Mouse (Mus musculus) hindbrain, embryonic 11.5 days (tissue): ENCODE results near the gene Itih1. TPM values are rescaled to one million over a fixed set of nuclear protein-coding genes. Genes with fewer than 3 reads are reported as not detected.

Experiments
- ATAC-seq: fragments of 200-750 bp; cut with Nextera tagmentation; 2 replicates; pipeline ENCODE4 v1.8.0; 2017; ENCODE audit warnings: mild to moderate bottlenecking, moderate TSS enrichment, moderate library complexity; ENCODE audit not compliant: low FRiP score
- DNase-seq: peaks from one replicate; pipeline ENCODE4 v3.0.0-alpha.2; 2015; ENCODE audit warnings: low spot score
- H3K27ac ChIP-seq: fragments of 300-500 bp; sonication (generic); 2 replicates; pipeline ENCODE4 v1.5.1; 2014; ENCODE audit warnings: mild to moderate bottlenecking, low read depth, low read length
- H3K27me3 ChIP-seq: fragments of 300-500 bp; sonication (generic); 2 replicates; pipeline ENCODE4 v1.6.1; 2014; ENCODE audit warnings: mild to moderate bottlenecking, low read length, moderate library complexity, mixed read lengths; ENCODE audit not compliant: control insufficient read depth, insufficient read depth
- H3K36me3 ChIP-seq: fragments of 300-500 bp; sonication (generic); 2 replicates; pipeline ENCODE4 v1.6.1; 2014; ENCODE audit warnings: mild to moderate bottlenecking, low read length, moderate library complexity, mixed read lengths; ENCODE audit not compliant: control insufficient read depth, insufficient read depth
- H3K4me1 ChIP-seq: fragments of 300-500 bp; sonication (generic); replicated peaks from 2 replicates; pipeline ENCODE4 v1.6.1; 2014; ENCODE audit warnings: low read length, mixed read lengths; ENCODE audit not compliant: control insufficient read depth, insufficient read depth
- H3K4me2 ChIP-seq: fragments of 300-500 bp; sonication (generic); replicated peaks from 2 replicates; pipeline ENCODE4 v1.6.1; 2014; ENCODE audit warnings: mild to moderate bottlenecking, low read depth, low read length
- H3K4me3 ChIP-seq: fragments of 300-500 bp; sonication (generic); 2 replicates; pipeline ENCODE4 v1.5.1; 2014; ENCODE audit warnings: low read depth, low read length
- H3K9ac ChIP-seq: fragments of 300-500 bp; sonication (generic); 2 replicates; pipeline ENCODE4 v1.6.1; 2014; ENCODE audit warnings: low read depth, low read length
- H3K9me3 ChIP-seq: fragments of 300-500 bp; sonication (generic); 2 replicates; pipeline ENCODE4 v1.6.1; 2016; ENCODE audit warnings: low read length; ENCODE audit not compliant: control insufficient read depth
- WGBS: fragments of 180-500 bp; shearing (Covaris S2); extraction: QIAGEN DNeasy Blood & Tissue Kit; methylation state at CpG from one replicate; pipeline ENCODE4 v1.1.7; 2014; 5-methylcytosine and 5-hydroxymethylcytosine counted together
- polyA plus RNA-seq: library from polyadenylated mRNA; unstranded; fragments of >200 nt; fragmentation: Nextera tagmentation; extraction: Ambion mirVana; gene quantifications from 2 replicates; pipeline ENCODE4 v1.2.1, GENCODE M21; 2014

The Itih1 gene
- polyA plus RNA-seq, 1 experiment from 2014 or later: not detected

DNA sequence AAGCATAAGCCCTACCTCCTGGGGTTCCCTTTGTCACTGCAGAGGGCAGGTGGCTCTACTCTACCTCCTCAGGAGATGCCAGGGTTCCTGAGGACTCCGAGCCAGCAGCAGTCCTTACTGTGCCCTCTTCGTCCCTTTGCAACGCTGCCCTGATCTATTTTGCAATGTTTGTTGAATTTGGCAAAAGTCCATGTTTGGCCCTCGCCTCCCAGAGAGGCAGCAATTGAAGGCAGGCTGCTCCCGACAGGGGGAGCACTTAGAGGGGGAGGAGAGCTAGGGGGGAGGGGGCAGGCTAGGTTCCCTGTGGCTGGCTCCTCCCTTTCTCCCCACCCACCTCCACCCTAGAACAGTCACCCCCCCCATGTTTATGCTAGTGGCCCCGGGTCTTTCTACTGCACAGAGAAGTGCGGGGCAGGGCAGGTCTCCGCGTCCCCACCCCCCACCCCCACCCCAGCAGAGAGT is 54.8 kb downstream of the Itih1 start:
- no peaks in the 10 kb centered on the region for H3K27me3 ChIP-seq
- H3K9ac ChIP-seq: no peak overlapping the region
- 24% methylated on average over 9 of the region's 9 CpGs for WGBS
- no peaks in the 10 kb centered on the region for H3K4me1 ChIP-seq
- no peaks in the 10 kb centered on the region for H3K36me3 ChIP-seq
- H3K4me3 ChIP-seq: no peak overlapping the region
- H3K9me3 ChIP-seq: no peaks in the 10 kb centered on the region
- H3K27ac ChIP-seq: no peak overlapping the region
- no peak overlapping the region for H3K4me2 ChIP-seq
- no peak for ATAC-seq
- no peak for DNase-seq

DNA sequence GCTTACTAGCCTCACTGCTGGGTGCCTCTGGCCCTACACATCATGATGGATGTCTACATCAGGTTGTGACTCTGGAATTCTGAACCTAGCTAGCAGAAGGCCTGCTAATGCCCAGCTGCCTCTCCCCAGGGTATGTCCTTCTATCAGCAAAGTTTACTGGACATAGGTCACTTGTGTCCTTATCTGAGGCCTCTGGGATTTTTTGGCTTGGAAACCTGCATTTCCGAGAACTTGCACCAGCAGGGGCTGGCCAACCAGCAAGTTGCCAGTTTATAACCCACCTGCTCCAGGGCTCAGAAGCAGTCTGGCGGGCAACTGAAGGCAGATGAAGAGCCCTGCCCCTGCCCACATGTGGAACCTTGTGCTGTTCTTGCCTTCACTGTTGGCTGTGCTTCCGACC is 56.9 kb downstream of the Itih1 start, which contains the start of gene Itih4:
TSS of gene Itih4 (plus strand) at position 273 of the 400 bp plus-strand sequence.
- WGBS: 89% methylated on average over 3 of the region's 3 CpGs
- H3K27me3 ChIP-seq: no peaks in the 10 kb centered on the region
- no peaks in the 10 kb centered on the region for H3K36me3 ChIP-seq
- no peaks in the 10 kb centered on the region for H3K9me3 ChIP-seq
- no peak within 1 kb of the TSS for H3K27ac ChIP-seq
- H3K4me1 ChIP-seq: no peaks in the 10 kb centered on the region
- H3K4me2 ChIP-seq: no peak within 1 kb of the TSS
- ATAC-seq (no peak), DNase-seq (no peak)
- no peak within 1 kb of the TSS for H3K9ac ChIP-seq
- H3K4me3 ChIP-seq: no peak within 1 kb of the TSS

DNA sequence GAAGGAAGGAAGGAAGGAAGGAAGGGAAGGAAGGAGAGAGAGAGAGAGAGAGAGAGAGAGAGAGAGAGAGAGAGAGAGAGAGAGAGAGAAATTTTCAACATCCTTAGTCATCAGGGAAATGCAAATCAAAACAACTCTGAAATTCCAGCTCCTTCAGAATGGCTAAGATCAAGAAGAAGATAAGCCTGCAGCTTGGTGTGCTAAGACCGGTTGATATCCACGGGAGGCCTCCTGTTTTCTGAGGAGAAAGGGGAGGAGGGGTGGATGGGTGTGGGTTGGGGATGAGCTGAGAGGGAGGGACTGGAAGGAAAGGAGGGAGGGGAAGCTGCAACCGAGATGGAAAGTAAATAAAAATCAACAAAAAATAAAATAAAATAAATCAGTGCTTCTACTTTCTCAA is 57.8 kb downstream of the Itih1 start:
- DNase-seq (no peak), ATAC-seq (no peak)
- H3K4me2 ChIP-seq: no peak overlapping the region
- H3K4me1 ChIP-seq: no peaks in the 10 kb centered on the region
- no peak overlapping the region for H3K4me3 ChIP-seq
- H3K9ac ChIP-seq: no peak overlapping the region
- no peak overlapping the region for H3K27ac ChIP-seq
- H3K27me3 ChIP-seq: no peaks in the 10 kb centered on the region
- 22% methylated on average over 3 of the region's 3 CpGs for WGBS
- H3K36me3 ChIP-seq: no peaks in the 10 kb centered on the region
- H3K9me3 ChIP-seq: no peaks in the 10 kb centered on the region

DNA sequence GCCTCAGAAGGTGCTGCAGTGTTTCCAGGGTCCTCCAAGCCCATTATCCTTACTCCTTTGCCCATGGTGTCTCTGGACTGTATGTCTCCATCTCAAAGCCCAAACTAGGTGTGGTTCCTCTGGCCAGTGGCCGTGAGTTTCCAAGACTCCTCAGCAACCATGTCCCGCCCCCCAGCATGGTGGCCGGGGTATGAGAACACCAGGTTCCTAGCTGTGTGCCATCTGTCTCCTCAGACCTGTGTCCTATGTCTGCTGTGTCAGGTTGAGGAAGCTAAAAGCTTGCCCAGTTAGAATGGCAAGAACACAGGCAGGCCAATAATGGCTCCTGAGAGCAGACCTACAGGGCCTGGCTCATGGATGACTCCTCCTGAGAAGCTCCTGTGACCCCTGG is 61.4 kb downstream of the Itih1 start:
- Histone ChIP-seq H3K27me3 (no peaks in the 10 kb centered on the region), H3K27ac (no peak overlapping the region), H3K4me3 (no peak overlapping the region), H3K36me3 (no peaks in the 10 kb centered on the region), H3K4me2 (no peak overlapping the region), H3K4me1 (no peaks in the 10 kb centered on the region), H3K9ac (no peak overlapping the region), H3K9me3 (no peaks in the 10 kb centered on the region)
- ATAC-seq (no peak), DNase-seq (no peak)
- WGBS: 95% methylated on average over 3 of the region's 3 CpGs

DNA sequence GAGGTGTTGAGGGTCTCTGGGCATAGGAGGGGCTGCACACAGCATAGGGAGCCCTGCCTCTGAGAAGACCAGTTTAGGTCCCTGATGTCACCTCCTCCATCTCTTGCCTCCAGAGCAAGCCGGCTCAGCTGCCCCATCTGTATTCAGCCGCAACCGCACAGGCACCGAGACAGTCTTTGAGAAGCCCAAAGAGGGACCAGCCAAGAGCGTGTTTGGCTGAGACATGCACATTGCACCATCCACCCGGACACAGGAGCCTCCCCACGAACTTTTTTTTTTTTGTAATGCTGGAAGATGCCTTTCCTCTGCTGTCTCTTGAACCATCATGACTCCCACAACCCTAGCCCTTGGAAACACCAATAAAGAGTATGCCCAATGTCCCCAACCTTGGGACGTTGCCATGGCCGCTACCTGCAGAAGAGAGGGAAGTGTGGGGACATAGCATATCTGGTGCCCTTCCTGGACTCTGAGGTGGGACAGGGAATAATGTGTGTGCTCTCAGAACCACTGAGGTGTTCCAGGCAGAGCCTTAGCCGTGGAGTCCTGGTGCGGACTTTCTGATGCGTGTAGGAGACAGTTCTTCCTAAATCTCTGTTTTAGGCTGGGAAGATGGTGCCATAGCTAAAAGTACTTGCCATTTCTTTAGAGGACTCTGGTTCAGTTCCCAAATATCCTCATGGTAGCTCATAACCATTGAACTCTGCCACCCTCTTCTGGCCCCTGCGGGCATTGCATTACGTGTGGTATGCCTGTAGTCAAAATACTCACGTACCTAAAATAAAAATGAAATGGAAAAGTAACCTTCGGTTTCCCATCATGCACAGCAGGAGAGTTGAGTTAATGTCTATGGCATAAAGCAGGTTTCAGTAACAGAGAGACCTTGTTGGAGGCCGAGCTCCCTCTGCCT is 62.0 kb downstream of the Itih1 start:
- Histone ChIP-seq H3K9me3 (no peaks in the 10 kb centered on the region), H3K4me2 (no peak overlapping the region), H3K9ac (no peak overlapping the region), H3K27ac (no peak overlapping the region), H3K4me3 (no peak overlapping the region), H3K27me3 (no peaks in the 10 kb centered on the region), H3K36me3 (no peaks in the 10 kb centered on the region), H3K4me1 (no peaks in the 10 kb centered on the region)
- ATAC-seq (no peak), DNase-seq (peak; percentile 46)
- WGBS: 85% methylated on average over 17 of the region's 17 CpGs

DNA sequence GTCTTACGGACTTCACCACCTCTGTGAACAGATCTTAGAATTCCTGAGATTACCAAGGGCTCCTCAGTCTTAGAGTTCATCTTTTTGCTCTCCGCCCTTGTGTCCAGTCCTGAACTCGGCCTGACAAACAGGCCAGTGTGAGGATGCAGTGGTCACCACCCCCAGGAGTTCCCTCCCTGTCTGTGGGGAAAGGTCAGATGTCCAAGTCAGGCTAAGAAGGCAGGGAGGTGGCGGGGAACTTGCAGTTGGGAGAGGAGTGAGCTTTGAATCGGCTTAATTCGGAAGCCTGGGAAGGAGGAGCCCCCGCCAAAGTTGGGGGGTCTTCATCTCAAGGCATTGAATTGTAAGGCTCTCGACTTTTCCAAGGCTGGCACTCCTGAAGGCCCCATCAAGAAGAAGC is 62.8 kb downstream of the Itih1 start:
- no peak for ATAC-seq
- 80% methylated on average over 8 of the region's 8 CpGs for WGBS
- no peak overlapping the region for H3K27ac ChIP-seq

DNA sequence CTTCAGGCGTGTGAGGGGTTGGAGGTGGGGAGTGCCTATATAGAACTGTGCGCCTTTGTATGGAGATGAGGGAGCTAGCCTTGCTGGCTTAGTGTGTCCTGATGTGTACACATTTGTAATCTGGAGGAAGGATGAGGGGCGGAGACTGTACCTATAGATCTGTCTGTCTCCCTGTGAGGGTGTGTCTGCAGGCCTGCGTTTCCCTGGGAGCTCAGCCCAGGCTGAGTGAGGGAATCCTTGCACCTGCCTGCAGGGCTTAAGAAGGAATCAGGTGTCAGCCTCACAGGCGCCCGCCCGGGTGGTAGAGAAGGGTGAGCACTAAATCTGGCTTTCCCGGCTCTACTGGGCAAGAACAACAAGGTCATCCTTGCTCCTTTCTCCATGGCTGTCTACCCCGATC is 63.3 kb downstream of the Itih1 start:
- Histone ChIP-seq H3K4me2 (no peak overlapping the region), H3K27ac (no peak overlapping the region), H3K4me1 (no peaks in the 10 kb centered on the region), H3K27me3 (no peaks in the 10 kb centered on the region), H3K4me3 (no peak overlapping the region), H3K9me3 (no peaks in the 10 kb centered on the region), H3K36me3 (no peaks in the 10 kb centered on the region), H3K9ac (no peak overlapping the region)
- no peak for ATAC-seq
- 73% methylated on average over 9 of the region's 9 CpGs for WGBS
- DNase-seq: no peak

More for the DNA sequence above, 62.8 kb downstream of the Itih1 start:
- Histone ChIP-seq H3K36me3 (no peaks in the 10 kb centered on the region), H3K9ac (no peak overlapping the region), H3K9me3 (no peaks in the 10 kb centered on the region), H3K4me3 (no peak overlapping the region), H3K4me1 (no peaks in the 10 kb centered on the region), H3K27me3 (no peaks in the 10 kb centered on the region), H3K4me2 (no peak overlapping the region)
- no peak for DNase-seq
